25 mouse cellular contexts compared by ENCODE assay signal in the genomic region with DNA sequence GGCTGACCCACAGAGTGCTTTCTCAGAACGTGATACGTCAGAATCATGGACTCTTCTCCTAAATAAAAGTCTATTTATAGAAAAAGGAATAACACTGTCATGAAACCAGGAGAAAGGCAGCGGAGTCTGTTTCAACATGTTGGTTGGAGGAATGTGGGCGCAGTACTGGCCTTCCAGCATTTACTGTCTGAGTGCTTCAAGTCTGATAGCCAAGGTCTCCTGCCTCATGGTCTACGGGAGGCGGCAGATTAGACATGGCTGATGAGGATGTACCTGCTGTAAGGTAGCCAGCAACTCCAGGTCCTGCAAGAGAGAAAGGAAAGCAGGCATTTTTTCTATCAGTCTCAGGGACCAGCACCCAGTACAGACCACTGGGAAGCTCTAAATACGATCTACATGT. TPM values are rescaled to one million over a fixed set of nuclear protein-coding genes. Genes with fewer than 3 reads are reported as not detected.
DNase-seq lines count a peak whose midpoint lies in the region; ATAC-seq and TF ChIP-seq lines count a peak whose summit lies in the region.
"Had no signal": no experiment of that assay in that cellular context is flagged by ENCODE, and none has a peak within 500 bp of the region (broad histone marks: within the 10 kb centered on the region; RNA-seq: fewer than 3 reads in every experiment).

No protein-coding gene starts in this region.

- 75% methylated on average over 7 of the region's 7 CpGs for WGBS in embryonic facial prominence, embryonic 15.5 days
- 92% methylated on average over 7 of the region's 7 CpGs for WGBS in embryonic facial prominence, embryonic 10.5 days
- 97% methylated on average over 7 of the region's 7 CpGs for WGBS in heart, embryonic 10.5 days
- 73% methylated on average over 7 of the region's 7 CpGs for WGBS in stomach, postnatal 0 days

- no peak overlapping the region for H3K4me2 ChIP-seq in embryonic facial prominence, embryonic 15.5 days (replicated peaks)
- H3K4me2 ChIP-seq in stomach, postnatal 0 days (replicated peaks; ENCODE audit: low read depth), result no peak overlapping the region
- H3K4me2 ChIP-seq: embryonic facial prominence, embryonic 13.5 days; forebrain, embryonic 12.5 days had no signal

- no peak overlapping the region for H3K9ac ChIP-seq in embryonic facial prominence, embryonic 15.5 days
- no peak overlapping the region for H3K9ac ChIP-seq in stomach, postnatal 0 days (ENCODE audit: low read length)
- H3K9ac ChIP-seq: embryonic facial prominence, embryonic 13.5 days; forebrain, embryonic 12.5 days had no signal

- H3K36me3 ChIP-seq in embryonic facial prominence, embryonic 15.5 days, result peaks cover 71% of the 10 kb centered on the region
- H3K36me3 ChIP-seq in embryonic facial prominence, embryonic 10.5 days (replicated peaks), result peaks cover 84% of the 10 kb centered on the region
- H3K36me3 ChIP-seq in heart, embryonic 10.5 days, result peaks cover 76% of the 10 kb centered on the region
- peaks cover 26% of the 10 kb centered on the region for H3K36me3 ChIP-seq in stomach, postnatal 0 days (ENCODE audit: control insufficient read depth, insufficient read depth, low read length)

- no peak overlapping the region for H3K4me3 ChIP-seq in embryonic facial prominence, embryonic 15.5 days (replicated peaks)
- H3K4me3 ChIP-seq in embryonic facial prominence, embryonic 10.5 days, result no peak overlapping the region
- no peak overlapping the region for H3K4me3 ChIP-seq in heart, embryonic 10.5 days
- no peak overlapping the region for H3K4me3 ChIP-seq in stomach, postnatal 0 days (ENCODE audit: low read depth, low read length)
- H3K4me3 ChIP-seq: embryonic facial prominence, embryonic 13.5 days; forebrain, embryonic 10.5 days; forebrain, embryonic 12.5 days had no signal

- DNase-seq in embryonic facial prominence, embryonic 10.5 days (ENCODE audit: low spot score), result no peak
- peak; percentile 68 for DNase-seq in heart, embryonic 10.5 days (ENCODE audit: low spot score)
- no peak for DNase-seq in heart, adult 18-20 months
- no peak for DNase-seq in stomach, postnatal 0 days (ENCODE audit: low spot score)
- no peak for DNase-seq in cerebellum, adult 11-12 months
- DNase-seq: adrenal gland, adult 2 months; adrenal gland, postnatal 10 days; adrenal gland, postnatal 25 days; B cell, adult 2 months; cerebellum, adult 11 months; cerebellum, adult 2 months; cerebellum, adult 9-10 months; cerebellum, postnatal 10 days; cerebellum, postnatal 25 days had no signal

- TF ChIP-seq EP300 in stomach, postnatal 0 days (optimal IDR thresholded peaks at IDR 0.05), result no peak

- H3K9me3 ChIP-seq in embryonic facial prominence, embryonic 15.5 days (replicated peaks), result no peaks in the 10 kb centered on the region
- H3K9me3 ChIP-seq in embryonic facial prominence, embryonic 10.5 days, result no peaks in the 10 kb centered on the region
- H3K9me3 ChIP-seq in heart, embryonic 10.5 days, result no peaks in the 10 kb centered on the region
- no peaks in the 10 kb centered on the region for H3K9me3 ChIP-seq in stomach, postnatal 0 days (ENCODE audit: control insufficient read depth, low read length)
- H3K9me3 ChIP-seq: embryonic facial prominence, embryonic 13.5 days; forebrain, embryonic 10.5 days; forebrain, embryonic 12.5 days; G1E had no signal

- ATAC-seq in embryonic facial prominence, embryonic 15.5 days (ENCODE audit: insufficient number of reproducible peaks, low FRiP score, low TSS enrichment, low read depth), result no peak
- ATAC-seq in stomach, postnatal 0 days (ENCODE audit: low FRiP score, low TSS enrichment), result no peak
- ATAC-seq: activated CD4-positive, CD25-positive, alpha-beta regulatory T cell, adult 4 months; CD4-positive, CD25-positive, alpha-beta regulatory T cell, adult 4 months; forebrain, embryonic 14.5 days; forebrain, embryonic 16.5 days; Patski had no signal

- H3K27ac ChIP-seq in embryonic facial prominence, embryonic 15.5 days (replicated peaks), result 0 out of 2 replicates have a peak overlapping the region, but pooled peaks have one; percentile 39
- no peak overlapping the region for H3K27ac ChIP-seq in embryonic facial prominence, embryonic 10.5 days (replicated peaks)
- no peak overlapping the region for H3K27ac ChIP-seq in heart, embryonic 10.5 days
- peak overlapping the region; percentile 76 for H3K27ac ChIP-seq in stomach, postnatal 0 days (replicated peaks)
- H3K27ac ChIP-seq: embryonic facial prominence, embryonic 13.5 days; forebrain, embryonic 10.5 days; forebrain, embryonic 12.5 days had no signal

- no peaks in the 10 kb centered on the region for H3K27me3 ChIP-seq in embryonic facial prominence, embryonic 15.5 days
- H3K27me3 ChIP-seq in embryonic facial prominence, embryonic 10.5 days (replicated peaks; ENCODE audit: low read depth, poor library complexity, severe bottlenecking), result no peaks in the 10 kb centered on the region
- H3K27me3 ChIP-seq in heart, embryonic 10.5 days (ENCODE audit: insufficient read depth, poor library complexity, severe bottlenecking), result no peaks in the 10 kb centered on the region
- H3K27me3 ChIP-seq in stomach, postnatal 0 days (ENCODE audit: control insufficient read depth, insufficient read depth, low read length), result no peaks in the 10 kb centered on the region
- H3K27me3 ChIP-seq: CH12.LX; embryonic facial prominence, embryonic 13.5 days; forebrain, embryonic 12.5 days; Patski had no signal

- TF ChIP-seq CTCF in stomach, postnatal 0 days (IDR thresholded peaks at IDR 0.05; ENCODE audit: low read depth), result no peak

- no peaks in the 10 kb centered on the region for H3K4me1 ChIP-seq in embryonic facial prominence, embryonic 15.5 days
- H3K4me1 ChIP-seq in embryonic facial prominence, embryonic 10.5 days, result no peaks in the 10 kb centered on the region
- H3K4me1 ChIP-seq in heart, embryonic 10.5 days, result no peaks in the 10 kb centered on the region
- H3K4me1 ChIP-seq in stomach, postnatal 0 days (replicated peaks; ENCODE audit: control insufficient read depth, insufficient read depth), result no peaks in the 10 kb centered on the region
- H3K4me1 ChIP-seq: embryonic facial prominence, embryonic 13.5 days; forebrain, embryonic 10.5 days; forebrain, embryonic 12.5 days had no signal

RNA-seq across cellular contexts. Expression of a gene that starts 25.4 kb away (rescaled TPM):
- 6.4 and 6.9 TPM in 2 replicates for polyA plus RNA-seq in embryonic facial prominence, embryonic 15.5 days (2015; fragmentation: Nextera tagmentation; extraction: Ambion mirVana)
- 0.19 and 0.41 TPM in 2 replicates for polyA plus RNA-seq in embryonic facial prominence, embryonic 10.5 days (2016; fragmentation: Nextera tagmentation; extraction: Ambion mirVana)
- 0.46 and 0.59 TPM in 2 replicates for polyA plus RNA-seq in heart, embryonic 10.5 days (2016; fragmentation: Nextera tagmentation; extraction: Ambion mirVana)
- 1 to 10 TPM; 1.8 to 1.9 TPM for total RNA-seq in heart, adult 18-20 months (2021)
- polyA plus RNA-seq in stomach, postnatal 0 days (2015; fragmentation: Nextera tagmentation; extraction: Ambion mirVana), result 3.1 and 3.6 TPM in 2 replicates
- polyA plus RNA-seq: G1E had no signal

Comparison
In these comparisons a context has a peak if more than half of its experiments do, and no peak if none do; other contexts are left out.
1. H3K27ac ChIP-seq: peak in embryonic facial prominence, embryonic 15.5 days (single experiment) and stomach, postnatal 0 days (single experiment); none in embryonic facial prominence, embryonic 10.5 days (single experiment) and heart, embryonic 10.5 days (single experiment).